Mouse (Mus musculus) limb, embryonic 14.5 days (tissue): ENCODE results near the gene Mroh2a. TPM values are rescaled to one million over a fixed set of nuclear protein-coding genes. Genes with fewer than 3 reads are reported as not detected.

Source experiments
- ATAC-seq: fragments of 200-750 bp; cut with Nextera tagmentation; 2 replicates; pipeline ENCODE4 v1.8.0; 2017; ENCODE audit warnings: low read depth, moderate number of reproducible peaks, moderate TSS enrichment; ENCODE audit not compliant: low FRiP score
- DNase-seq: peaks from one replicate; pipeline ENCODE4 v3.0.0-alpha.2; 2015; ENCODE audit warnings: low spot score
- H3K27ac ChIP-seq: fragments of 300-500 bp; sonication (generic); replicated peaks from 2 replicates; pipeline ENCODE4 v1.5.1; 2014; ENCODE audit warnings: low read depth, mild to moderate bottlenecking, low read length, moderate library complexity, mixed read lengths
- H3K27me3 ChIP-seq: fragments of 300-500 bp; sonication (generic); 2 replicates; pipeline ENCODE4 v1.6.1; 2014; ENCODE audit warnings: low read length, mixed read lengths; ENCODE audit not compliant: control insufficient read depth, insufficient read depth
- H3K36me3 ChIP-seq: fragments of 300-500 bp; sonication (generic); 2 replicates; pipeline ENCODE4 v1.6.1; 2014; ENCODE audit warnings: mild to moderate bottlenecking, low read length, moderate library complexity, mixed read lengths; ENCODE audit not compliant: control insufficient read depth, insufficient read depth
- H3K4me1 ChIP-seq: fragments of 300-500 bp; sonication (generic); 2 replicates; pipeline ENCODE4 v1.6.1; 2014; ENCODE audit warnings: antibody characterized with exemption, low read length, mixed read lengths; ENCODE audit not compliant: control insufficient read depth, insufficient read depth
- H3K4me2 ChIP-seq: fragments of 300-500 bp; sonication (generic); replicated peaks from 2 replicates; pipeline ENCODE4 v1.6.1; 2014; ENCODE audit warnings: low read depth, mild to moderate bottlenecking, low read length, moderate library complexity; ENCODE audit not compliant: severe bottlenecking
- H3K4me3 ChIP-seq: fragments of 300-500 bp; sonication (generic); replicated peaks from 2 replicates; pipeline ENCODE4 v1.5.1; 2014; ENCODE audit warnings: low read length
- H3K9ac ChIP-seq: fragments of 300-500 bp; sonication (generic); 2 replicates; pipeline ENCODE4 v1.6.1; 2014; ENCODE audit warnings: mild to moderate bottlenecking, low read depth, low read length, moderate library complexity; ENCODE audit not compliant: severe bottlenecking
- H3K9me3 ChIP-seq: fragments of 300-500 bp; sonication (generic); 2 replicates; pipeline ENCODE4 v1.6.1; 2016; ENCODE audit warnings: low read length; ENCODE audit not compliant: control insufficient read depth
- POLR2A ChIP-seq: fragments of 200-500 bp; IDR thresholded peaks from 2 replicates; pipeline ENCODE4 v1.8.0; 2012; ENCODE audit warnings: inconsistent platforms, mild to moderate bottlenecking, moderate library complexity, borderline replicate concordance; ENCODE audit not compliant: insufficient read depth, insufficient read length; ENCODE audit errors: extremely low read depth
- WGBS: fragments of 180-500 bp; shearing (Covaris S2); extraction: QIAGEN DNeasy Blood & Tissue Kit; methylation state at CpG from one replicate; pipeline ENCODE4 v1.1.7; 2014; 5-methylcytosine and 5-hydroxymethylcytosine counted together
- polyA plus RNA-seq, 2 experiments: library from polyadenylated mRNA; depleted of rRNA in 1 of 2; stranded (reverse) in 1 of 2; unstranded in 1 of 2; fragments of >200 nt; fragmentation: Nextera tagmentation in 1 of 2; extraction: Ambion mirVana in 1 of 2; gene quantifications; 2 replicates each; pipeline versions ENCODE4 v1.2.1 to v1.2.3; 2012 to 2014

The Mroh2a gene
- polyA plus RNA-seq, 2 experiments: 0.20 to 2.2 TPM

- WGBS: 79% methylated on average over 5 of the region's 5 CpGs
- no peak for ATAC-seq
Measured at GRCm38 (mm10) chr1:88237311-88237710, 10.5 kb downstream of the Mroh2a start.

GRCm38 (mm10) chr1:88238771-88239170 lies 12.0 kb downstream of the Mroh2a start:
- H3K27me3 ChIP-seq: no peaks in the 10 kb centered on the region
- TF ChIP-seq POLR2A: no peak
- H3K4me1 ChIP-seq: no peaks in the 10 kb centered on the region
- ATAC-seq (no peak), DNase-seq (no peak)
- H3K36me3 ChIP-seq: no peaks in the 10 kb centered on the region
- WGBS: 77% methylated on average over 6 of the region's 6 CpGs
- H3K9ac ChIP-seq: no peak overlapping the region
- no peak overlapping the region for H3K27ac ChIP-seq
- H3K9me3 ChIP-seq: peaks cover 94% of the 10 kb centered on the region
- H3K4me2 ChIP-seq: no peak overlapping the region
- no peak overlapping the region for H3K4me3 ChIP-seq

More at GRCm38 (mm10) chr1:88237311-88237710, 10.5 kb downstream of the Mroh2a start:
- no peaks in the 10 kb centered on the region for H3K4me1 ChIP-seq
- peaks cover 95% of the 10 kb centered on the region for H3K9me3 ChIP-seq
- H3K27ac ChIP-seq: no peak overlapping the region
- H3K4me2 ChIP-seq: no peak overlapping the region
- H3K4me3 ChIP-seq: no peak overlapping the region
- TF ChIP-seq POLR2A: no peak
- no peak overlapping the region for H3K9ac ChIP-seq
- no peak for DNase-seq
- no peaks in the 10 kb centered on the region for H3K27me3 ChIP-seq
- no peaks in the 10 kb centered on the region for H3K36me3 ChIP-seq

GRCm38 (mm10) chr1:88240072-88240471 lies 13.3 kb downstream of the Mroh2a start:
- TF ChIP-seq POLR2A: no peak
- Histone ChIP-seq H3K9me3 (peaks cover 93% of the 10 kb centered on the region), H3K27me3 (no peaks in the 10 kb centered on the region), H3K9ac (no peak overlapping the region), H3K36me3 (no peaks in the 10 kb centered on the region), H3K4me3 (no peak overlapping the region), H3K4me1 (no peaks in the 10 kb centered on the region), H3K4me2 (no peak overlapping the region), H3K27ac (no peak overlapping the region)
- 70% methylated on average over 5 of the region's 5 CpGs for WGBS
- no peak for ATAC-seq
- no peak for DNase-seq

- H3K4me3 ChIP-seq: no peak overlapping the region
- no peak for TF ChIP-seq POLR2A
- peaks cover 93% of the 10 kb centered on the region for H3K9me3 ChIP-seq
- H3K27me3 ChIP-seq: no peaks in the 10 kb centered on the region
- no peaks in the 10 kb centered on the region for H3K4me1 ChIP-seq
- DNase-seq (no peak), ATAC-seq (no peak)
- WGBS: 75% methylated on average over 4 of the region's 4 CpGs
- H3K36me3 ChIP-seq: no peaks in the 10 kb centered on the region
- H3K9ac ChIP-seq: no peak overlapping the region
- no peak overlapping the region for H3K4me2 ChIP-seq
- no peak overlapping the region for H3K27ac ChIP-seq
Measured at GRCm38 (mm10) chr1:88240579-88240978, 13.8 kb downstream of the Mroh2a start.

- Histone ChIP-seq H3K36me3 (no peaks in the 10 kb centered on the region), H3K4me1 (no peaks in the 10 kb centered on the region), H3K27ac (no peak overlapping the region), H3K9ac (no peak overlapping the region), H3K4me3 (no peak overlapping the region), H3K4me2 (no peak overlapping the region), H3K27me3 (no peaks in the 10 kb centered on the region), H3K9me3 (peaks cover 94% of the 10 kb centered on the region)
- WGBS: 60% methylated on average over 5 of the region's 5 CpGs
- ATAC-seq: no peak
- DNase-seq: no peak
- TF ChIP-seq POLR2A: no peak
Measured at GRCm38 (mm10) chr1:88243861-88244260, 17.1 kb downstream of the Mroh2a start.

- no peaks in the 10 kb centered on the region for H3K36me3 ChIP-seq
- ATAC-seq: no peak
- no peak overlapping the region for H3K9ac ChIP-seq
- H3K9me3 ChIP-seq: peaks cover 94% of the 10 kb centered on the region
- H3K4me3 ChIP-seq: no peak overlapping the region
- no peak overlapping the region for H3K4me2 ChIP-seq
- DNase-seq: no peak
- H3K27ac ChIP-seq: no peak overlapping the region
- TF ChIP-seq POLR2A: no peak
- WGBS: 75% methylated on average over 6 of the region's 6 CpGs
- H3K4me1 ChIP-seq: no peaks in the 10 kb centered on the region
- no peaks in the 10 kb centered on the region for H3K27me3 ChIP-seq
Measured at GRCm38 (mm10) chr1:88245881-88246280, 19.1 kb downstream of the Mroh2a start.
